In genomic region chr17:46117623-46118422, GRCm38 (mm10) we compare ENCODE assay signal across 14 mouse cellular contexts. TPM values are rescaled to one million over a fixed set of nuclear protein-coding genes. Genes with fewer than 3 reads are reported as not detected.
DNase-seq lines count a peak whose midpoint lies in the region; ATAC-seq and TF ChIP-seq lines count a peak whose summit lies in the region.
"Had no signal": no experiment of that assay in that cellular context is flagged by ENCODE, and none has a peak within 500 bp of the region (broad histone marks: within the 10 kb centered on the region; RNA-seq: fewer than 3 reads in every experiment).

No protein-coding gene starts in this region.

- H3K36me3 ChIP-seq in heart, embryonic 13.5 days = peaks cover 50% of the 10 kb centered on the region
- H3K36me3 ChIP-seq in lung, embryonic 14.5 days (ENCODE audit: insufficient read depth) = peaks cover 49% of the 10 kb centered on the region
- H3K36me3 ChIP-seq in neural tube, embryonic 13.5 days = peaks cover 60% of the 10 kb centered on the region

- 65% methylated on average over 13 of the region's 13 CpGs for WGBS in heart, embryonic 13.5 days
- WGBS in lung, embryonic 14.5 days = 51% methylated on average over 13 of the region's 13 CpGs
- WGBS in lung, adult 2 months = 66% methylated on average over 13 of the region's 13 CpGs
- WGBS in neural tube, embryonic 13.5 days = 63% methylated on average over 13 of the region's 13 CpGs

- no peak overlapping the region for H3K4me2 ChIP-seq in heart, embryonic 13.5 days
- no peak overlapping the region for H3K4me2 ChIP-seq in lung, embryonic 14.5 days
- H3K4me2 ChIP-seq in neural tube, embryonic 13.5 days = no peak overlapping the region
- H3K4me2 ChIP-seq: forebrain, embryonic 13.5 days; limb, embryonic 15.5 days had no signal

- peaks cover 29% of the 10 kb centered on the region for H3K4me1 ChIP-seq in heart, embryonic 13.5 days
- H3K4me1 ChIP-seq in lung, embryonic 14.5 days (ENCODE audit: insufficient read depth) = peaks cover 28% of the 10 kb centered on the region
- peaks cover 31% of the 10 kb centered on the region for H3K4me1 ChIP-seq in lung, adult 2 months (ENCODE audit: control insufficient read depth, insufficient read depth, low read length)
- H3K4me1 ChIP-seq in neural tube, embryonic 13.5 days (replicated peaks) = peaks cover 12% of the 10 kb centered on the region
- H3K4me1 ChIP-seq: forebrain, embryonic 13.5 days had no signal

- no peaks in the 10 kb centered on the region for H3K9me3 ChIP-seq in heart, embryonic 13.5 days
- no peaks in the 10 kb centered on the region for H3K9me3 ChIP-seq in lung, embryonic 14.5 days (ENCODE audit: low read depth, low read length)
- no peaks in the 10 kb centered on the region for H3K9me3 ChIP-seq in neural tube, embryonic 13.5 days
- H3K9me3 ChIP-seq: forebrain, embryonic 13.5 days; limb, embryonic 15.5 days had no signal

- no peak overlapping the region for H3K4me3 ChIP-seq in heart, embryonic 13.5 days
- H3K4me3 ChIP-seq in lung, embryonic 14.5 days (ENCODE audit: low read depth, low read length) = no peak overlapping the region
- no peak overlapping the region for H3K4me3 ChIP-seq in lung, adult 2 months (replicated peaks; ENCODE audit: extremely low read depth, low read depth, low read length)
- H3K4me3 ChIP-seq in neural tube, embryonic 13.5 days = no peak overlapping the region
- H3K4me3 ChIP-seq: forebrain, embryonic 13.5 days; limb, embryonic 15.5 days had no signal

- no peaks in the 10 kb centered on the region for H3K27me3 ChIP-seq in heart, embryonic 13.5 days (replicated peaks)
- H3K27me3 ChIP-seq in lung, embryonic 14.5 days (ENCODE audit: insufficient read depth, low read length) = no peaks in the 10 kb centered on the region
- no peaks in the 10 kb centered on the region for H3K27me3 ChIP-seq in neural tube, embryonic 13.5 days
- H3K27me3 ChIP-seq: forebrain, embryonic 13.5 days; limb, embryonic 15.5 days had no signal

- no peak for ATAC-seq in heart, embryonic 13.5 days (ENCODE audit: extremely low read depth, insufficient number of reproducible peaks, low FRiP score, low TSS enrichment)
- ATAC-seq in lung, embryonic 14.5 days (ENCODE audit: insufficient read depth) = peak; percentile 50
- ATAC-seq in neural tube, embryonic 13.5 days (ENCODE audit: low read depth) = no peak
- ATAC-seq: forebrain, embryonic 13.5 days; hindbrain, embryonic 16.5 days had no signal

- peak; percentile 19 for DNase-seq in embryo, embryonic 11 days
- no peak for DNase-seq in embryo, embryonic 10.5 days (ENCODE audit: low spot score)
- DNase-seq in heart, adult 9 months (ENCODE audit: low spot score in 2 of 2) = no peak
- peak; percentile 52 for DNase-seq in lung, embryonic 14.5 days
- no peak for DNase-seq in lung, adult 2 months
- DNase-seq in B cell, adult 2 months = no peak
- DNase-seq: cerebellum, postnatal 14 days; lung, adult 18-20 months; right cerebral cortex, postnatal 14 days had no signal

- 0 out of 2 replicates have a peak overlapping the region, but pooled peaks have one; percentile 44 for H3K9ac ChIP-seq in heart, embryonic 13.5 days
- no peak overlapping the region; the same call in 1 of the 2 replicates for H3K9ac ChIP-seq in lung, embryonic 14.5 days
- no peak overlapping the region for H3K9ac ChIP-seq in neural tube, embryonic 13.5 days
- H3K9ac ChIP-seq: forebrain, embryonic 13.5 days; limb, embryonic 15.5 days had no signal

- no peak for TF ChIP-seq CTCF in lung, embryonic 14.5 days (IDR thresholded peaks at IDR 0.05; ENCODE audit: low read depth)
- no peak for TF ChIP-seq CTCF in lung, adult 2 months (IDR thresholded peaks at IDR 0.05; ENCODE audit: insufficient read depth, low read length)

- no peak for TF ChIP-seq POLR2A in lung, adult 2 months (IDR thresholded peaks at IDR 0.05; ENCODE audit: borderline replicate concordance, extremely low read depth, low read depth, low read length)

- H3K27ac ChIP-seq in heart, embryonic 13.5 days (replicated peaks) = 0 out of 2 replicates have a peak overlapping the region, but pooled peaks have one; percentile 28
- H3K27ac ChIP-seq in lung, embryonic 14.5 days (ENCODE audit: low read depth) = peak overlapping the region; percentile 72; the same call in 1 of the 2 replicates
- H3K27ac ChIP-seq in neural tube, embryonic 13.5 days (replicated peaks) = 0 out of 2 replicates have a peak overlapping the region, but pooled peaks have one; percentile 28
- H3K27ac ChIP-seq: forebrain, embryonic 13.5 days had no signal

RNA-seq across cellular contexts. Expression of gene Mrps18a, which starts 7.0 kb away (rescaled TPM):
- polyA plus RNA-seq in heart, embryonic 13.5 days (2015; fragmentation: Nextera tagmentation; extraction: Ambion mirVana) = 123 and 132 TPM in 2 replicates
- polyA plus RNA-seq in lung, embryonic 14.5 days (2014; fragmentation: Nextera tagmentation; extraction: Ambion mirVana) = 147 and 149 TPM in 2 replicates
- polyA plus RNA-seq in lung, adult 2 months (2012; rRNA removed) = 41.3 and 44.9 TPM in 2 replicates
- polyA plus RNA-seq in neural tube, embryonic 13.5 days (2015; fragmentation: Nextera tagmentation; extraction: Ambion mirVana) = 144 and 154 TPM in 2 replicates

RNA-seq across cellular contexts. Expression of gene Rsph9, which starts 26.2 kb away (rescaled TPM):
- polyA plus RNA-seq in heart, embryonic 13.5 days (2015; fragmentation: Nextera tagmentation; extraction: Ambion mirVana) = 6.0 and 6.1 TPM in 2 replicates
- polyA plus RNA-seq in lung, embryonic 14.5 days (2014; fragmentation: Nextera tagmentation; extraction: Ambion mirVana) = 10.4 and 10.9 TPM in 2 replicates
- 26.0 and 28.1 TPM in 2 replicates for polyA plus RNA-seq in lung, adult 2 months (2012; rRNA removed)
- 17.3 and 19.9 TPM in 2 replicates for polyA plus RNA-seq in neural tube, embryonic 13.5 days (2015; fragmentation: Nextera tagmentation; extraction: Ambion mirVana)

RNA-seq across cellular contexts. Expression of gene Mad2l1bp, which starts 35.5 kb away (rescaled TPM):
- 28.1 and 30.5 TPM in 2 replicates for polyA plus RNA-seq in heart, embryonic 13.5 days (2015; fragmentation: Nextera tagmentation; extraction: Ambion mirVana)
- polyA plus RNA-seq in lung, embryonic 14.5 days (2014; fragmentation: Nextera tagmentation; extraction: Ambion mirVana) = 41.3 and 46.5 TPM in 2 replicates
- polyA plus RNA-seq in lung, adult 2 months (2012; rRNA removed) = 13.1 and 13.8 TPM in 2 replicates
- 24.1 and 30.8 TPM in 2 replicates for polyA plus RNA-seq in neural tube, embryonic 13.5 days (2015; fragmentation: Nextera tagmentation; extraction: Ambion mirVana)

RNA-seq across cellular contexts. Expression of gene Gtpbp2, which starts 43.0 kb away (rescaled TPM):
- 29.2 and 30.7 TPM in 2 replicates for polyA plus RNA-seq in heart, embryonic 13.5 days (2015; fragmentation: Nextera tagmentation; extraction: Ambion mirVana)
- 32.8 and 37.9 TPM in 2 replicates for polyA plus RNA-seq in lung, embryonic 14.5 days (2014; fragmentation: Nextera tagmentation; extraction: Ambion mirVana)
- 134 and 161 TPM in 2 replicates for polyA plus RNA-seq in lung, adult 2 months (2012; rRNA removed)
- polyA plus RNA-seq in neural tube, embryonic 13.5 days (2015; fragmentation: Nextera tagmentation; extraction: Ambion mirVana) = 35.9 and 38.2 TPM in 2 replicates

Comparison
In these comparisons a context has a peak if more than half of its experiments do, and no peak if none do; other contexts are left out.
1. DNase-seq: peak in embryo, embryonic 11 days (single experiment) and lung, embryonic 14.5 days (single experiment); none in embryo, embryonic 10.5 days (single experiment), heart, adult 9 months (0 of 2), lung, adult 2 months (single experiment) and B cell, adult 2 months (0 of 2).
2. Peak in every context shown above with its lines, with median percentiles within 50 percentile points of each other: H3K27ac ChIP-seq.